Mouse (Mus musculus) heart, embryonic 14.5 days (tissue): Measurements from ENCODE around the gene Hoxc10. TPM values are rescaled to one million over a fixed set of nuclear protein-coding genes. Genes with fewer than 3 reads are reported as not detected.
A peak's percentile ranks its signal among the peaks of the same experiment; 100 is the strongest.

Experiments used
- ATAC-seq: fragments of 200-750 bp; cut with Nextera tagmentation; 2 replicates; pipeline ENCODE4 v1.8.0; 2017; ENCODE audit warnings: low read depth, moderate TSS enrichment; ENCODE audit not compliant: insufficient number of reproducible peaks, insufficient read depth, low FRiP score
- H3K27ac ChIP-seq, 2 experiments: fragments of 200-500 bp in 1 of 2; fragments of 300-500 bp in 1 of 2; sonication (generic) in 1 of 2; replicated peaks in 1 of 2; 2 replicates each; pipeline ENCODE4 v1.5.1; 2012 to 2014; ENCODE audit warnings: low read depth in 2 of 2, low read length in 2 of 2, control low read depth in 1 of 2, mild to moderate bottlenecking in 1 of 2, mixed read lengths in 1 of 2; ENCODE audit not compliant: control insufficient read depth in 1 of 2, insufficient read depth in 1 of 2
- H3K27me3 ChIP-seq: fragments of 300-500 bp; sonication (generic); 2 replicates; pipeline ENCODE4 v1.6.1; 2014; ENCODE audit warnings: mild to moderate bottlenecking, low read length, control low read depth; ENCODE audit not compliant: control insufficient read depth, insufficient read depth
- H3K36me3 ChIP-seq: fragments of 300-500 bp; sonication (generic); 2 replicates; pipeline ENCODE4 v1.6.1; 2014; ENCODE audit warnings: mild to moderate bottlenecking, control low read depth, low read length, mixed read lengths; ENCODE audit not compliant: control insufficient read depth, insufficient read depth
- H3K4me1 ChIP-seq, 2 experiments: fragments of 200-500 bp in 1 of 2; fragments of 300-500 bp in 1 of 2; sonication (generic) in 1 of 2; 2 replicates each; pipeline ENCODE4 v1.6.1; 2012 to 2014; ENCODE audit warnings: low read length in 2 of 2, control low read depth in 1 of 2, mixed read lengths in 1 of 2; ENCODE audit not compliant: control insufficient read depth in 2 of 2, insufficient read depth in 2 of 2
- H3K4me2 ChIP-seq: fragments of 300-500 bp; sonication (generic); 2 replicates; pipeline ENCODE4 v1.6.1; 2014; ENCODE audit warnings: mild to moderate bottlenecking, low read length
- H3K4me3 ChIP-seq, 2 experiments: fragments of 200-500 bp in 1 of 2; fragments of 300-500 bp in 1 of 2; sonication (generic) in 1 of 2; 2 replicates each; pipeline ENCODE4 v1.5.1; 2012 to 2014; ENCODE audit warnings: low read length in 2 of 2, mild to moderate bottlenecking in 2 of 2, control low read depth in 1 of 2, low read depth in 1 of 2, moderate library complexity in 1 of 2; ENCODE audit not compliant: control insufficient read depth in 1 of 2, insufficient read depth in 1 of 2
- H3K9ac ChIP-seq: fragments of 300-500 bp; sonication (generic); 2 replicates; pipeline ENCODE4 v1.6.1; 2014; ENCODE audit warnings: mild to moderate bottlenecking, low read length
- H3K9me3 ChIP-seq: fragments of 300-500 bp; sonication (generic); 2 replicates; pipeline ENCODE4 v1.6.1; 2016; ENCODE audit warnings: low read length, control low read depth; ENCODE audit not compliant: control insufficient read depth
- WGBS: fragments of 180-500 bp; shearing (Covaris S2); extraction: QIAGEN DNeasy Blood & Tissue Kit; methylation state at CpG from one replicate; pipeline ENCODE4 v1.1.7; 2014; 5-methylcytosine and 5-hydroxymethylcytosine counted together
- microRNA counts: library from miRNA; unstranded; fragments of <30 nt; microRNA quantifications from one replicate; lab custom pipeline; 2016
- microRNA-seq: library from miRNA; unstranded; fragments of <30 nt; microRNA quantifications from one replicate; pipeline ENCODE4, GENCODE M21; 2016
- polyA plus RNA-seq: library from polyadenylated mRNA; unstranded; fragments of >200 nt; fragmentation: Nextera tagmentation; extraction: Ambion mirVana; gene quantifications from 2 replicates; pipeline ENCODE4 v1.2.1, GENCODE M21; 2014

Hoxc10 gene
- polyA plus RNA-seq, 1 experiment from 2014 or later: not detected

- Histone ChIP-seq H3K9me3 (no peaks in the 10 kb centered on the region), H3K36me3 (no peaks in the 10 kb centered on the region), H3K27me3 (peaks cover 100% of the 10 kb centered on the region), H3K9ac (no peak overlapping the region), H3K27ac (no peak overlapping the region), H3K4me1 (no peaks in the 10 kb centered on the region), H3K4me3 (no peak overlapping the region), H3K4me2 (no peak overlapping the region)
- 1% methylated on average over 8 of the region's 8 CpGs for WGBS
- no peak for ATAC-seq
These were observed 54.4 kb downstream of the Hoxc10 start for GRCm38 (mm10) chr15:103020899-103021418.

MicroRNAs encoded within 50 kb of the gene (microRNA counts, 519-probe panel; counts per million panel counts)
- microRNA mmu-miR-615-3p (lab: Ali Mortazavi, UCI) (322 counts per million, percentile 70 among the panel's probes with 10 or more counts), microRNA mmu-miR-615-5p (lab: Ali Mortazavi, UCI) (322 counts per million, percentile 70 among the panel's probes with 10 or more counts)

Small RNA genes within 50 kb of the gene (microRNA-seq; reads per million reads assigned to microRNA genes)
- not detected for gene Mir196a-2
- gene Mir615: 21.8 reads per million, percentile 32 among the genes with 10 or more reads in this experiment

Other genes starting within 250 kb of the Hoxc10 start
- gene Calcoco1, start 244.6 kb upstream of the Hoxc10 start, polyA plus RNA-seq: 66.2 and 66.5 TPM in 2 replicates
- gene Hoxc13, start 45.7 kb upstream of the Hoxc10 start, polyA plus RNA-seq: not detected in 2 replicates
- gene Hoxc12, start 30.0 kb upstream of the Hoxc10 start, polyA plus RNA-seq: not detected in 2 replicates
- gene Hoxc11, start 12.4 kb upstream of the Hoxc10 start, polyA plus RNA-seq: not detected in 2 replicates
- gene Hoxc5, start 647 bp downstream of the Hoxc10 start, polyA plus RNA-seq: 0.07 TPM in 1 of 2 replicates, not detected in the other
- gene Hoxc9, start 9.6 kb downstream of the Hoxc10 start, polyA plus RNA-seq: not detected in 2 replicates
- gene Hoxc8, start 23.8 kb downstream of the Hoxc10 start, polyA plus RNA-seq: not detected in 2 replicates
- gene Hoxc6, start 31.5 kb downstream of the Hoxc10 start, polyA plus RNA-seq: 0.15 and 0.22 TPM in 2 replicates
- 0.30 TPM in 1 of 2 replicates, not detected in the other for gene Hoxc4, start 52.1 kb downstream of the Hoxc10 start, polyA plus RNA-seq
- 17.8 and 18.6 TPM in 2 replicates for gene Smug1, start 200.3 kb downstream of the Hoxc10 start, polyA plus RNA-seq